Mouse (Mus musculus) spleen, postnatal 10 days (tissue): Measurements from ENCODE around the gene Rp9.
"Not testable (repeated sequence)": the region's sequence is repeated elsewhere in the genome, so short reads cannot be mapped to it uniquely, and the experiment has no call there.

ENCODE experiments used
- DNase-seq, 2 experiments: peaks; one replicate each; pipeline ENCODE4 v3.0.0; 2021 to 2022; ENCODE audit warnings: low spot score in 2 of 2

Rp9 gene

DNA sequence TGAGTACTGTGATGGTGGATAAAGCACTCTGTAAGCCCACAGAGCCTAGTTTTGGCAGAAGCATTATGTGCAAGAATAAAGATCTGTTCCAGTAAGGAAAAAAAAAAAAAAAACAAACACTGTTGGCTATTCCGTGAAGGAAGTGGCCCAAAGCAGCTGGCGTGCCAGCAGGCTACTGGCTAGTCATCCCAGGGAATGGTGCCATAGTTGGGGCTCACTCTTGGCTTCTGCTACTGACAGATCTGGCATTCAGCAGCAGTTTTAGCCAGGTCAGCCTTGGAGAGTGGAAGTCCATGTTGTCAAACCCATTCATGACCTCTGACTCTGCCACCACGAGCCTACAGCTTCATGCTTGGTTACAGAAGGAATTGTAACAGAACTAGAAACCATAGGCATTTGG lies 7.6 kb downstream of the Rp9 start:
- no peak for DNase-seq

DNA sequence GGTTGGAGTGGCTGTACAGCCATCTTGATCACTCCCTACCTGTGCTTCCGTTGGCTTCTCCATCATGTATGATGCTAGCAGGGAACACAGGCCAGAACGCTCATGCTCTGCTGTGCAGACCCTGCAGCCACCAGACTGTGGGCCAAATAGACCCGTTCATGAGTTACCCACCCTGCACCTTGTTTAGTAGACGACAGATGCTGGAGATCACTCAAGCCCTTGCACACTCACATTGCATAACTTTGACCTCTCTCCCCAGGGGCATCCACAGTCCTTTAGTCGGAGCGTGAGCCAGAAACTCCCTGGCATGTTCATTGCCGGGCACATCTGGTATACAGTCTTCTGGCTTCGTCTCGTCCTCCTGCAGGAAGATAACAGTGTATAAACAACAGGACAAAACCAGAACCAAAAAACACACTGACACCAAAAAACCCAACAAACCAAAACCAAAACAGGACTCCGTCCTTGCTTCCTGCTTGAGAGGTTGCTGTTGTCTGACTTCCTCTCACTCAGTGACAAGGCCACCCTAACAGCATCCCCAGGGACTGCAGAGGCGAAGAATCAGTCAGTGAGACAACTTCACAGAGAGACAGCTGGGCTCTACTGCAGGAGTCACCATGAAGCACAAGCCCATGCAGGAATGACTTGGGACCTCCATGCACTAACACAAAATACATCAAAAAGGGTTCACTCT lies 12.3 kb downstream of the Rp9 start:
- peak in 1 of 2 experiments; percentile 64 for DNase-seq

GRCm38 (mm10) chr9:22455041-22455440 lies 14.5 kb downstream of the Rp9 start:
- DNase-seq = no peak

DNA sequence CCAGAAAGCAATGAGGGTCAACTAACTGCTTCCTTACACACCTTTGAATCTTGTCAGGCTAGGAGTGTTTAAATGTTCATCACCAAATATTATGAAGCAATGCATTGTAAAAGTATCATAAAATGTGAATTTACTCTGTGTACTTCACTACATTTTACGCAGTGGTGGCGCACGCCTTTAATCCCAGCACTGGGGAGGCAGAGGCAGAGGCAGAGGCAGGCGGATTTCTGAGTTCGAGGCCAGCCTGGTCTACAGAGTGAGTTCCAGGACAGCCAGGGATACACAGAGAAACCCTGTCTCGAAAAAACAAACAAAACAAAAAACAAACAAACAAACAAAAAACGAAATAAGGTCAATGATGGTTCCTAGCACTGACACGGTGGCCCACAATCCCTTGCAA lies 15.6 kb downstream of the Rp9 start, which contains the start of gene Gm17545:
Gm17545 (plus strand) TSS at position 301 of the 400 bp plus-strand sequence.
- not testable (repeated sequence) for DNase-seq

DNA sequence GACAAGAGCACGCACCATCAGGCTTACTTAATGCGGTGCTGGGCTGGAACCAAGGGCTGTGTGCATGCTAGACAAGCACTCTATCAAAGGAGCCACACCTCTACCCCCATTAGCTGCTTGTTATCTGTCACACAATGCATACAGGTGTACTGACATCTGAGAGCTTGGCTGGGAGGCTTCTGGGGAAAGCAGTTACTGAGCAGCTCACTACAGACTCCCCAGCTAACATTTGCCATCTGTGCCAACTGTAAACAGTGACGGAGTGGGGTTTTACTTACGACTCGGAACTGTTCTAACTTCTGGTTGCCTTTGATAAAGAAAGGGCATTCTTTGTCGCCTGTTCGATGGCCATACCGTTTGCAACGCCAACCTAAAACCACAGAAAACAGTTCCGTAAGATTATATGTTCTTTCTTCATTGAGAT lies 16.0 kb downstream of the Rp9 start:
- no peak for DNase-seq

DNA sequence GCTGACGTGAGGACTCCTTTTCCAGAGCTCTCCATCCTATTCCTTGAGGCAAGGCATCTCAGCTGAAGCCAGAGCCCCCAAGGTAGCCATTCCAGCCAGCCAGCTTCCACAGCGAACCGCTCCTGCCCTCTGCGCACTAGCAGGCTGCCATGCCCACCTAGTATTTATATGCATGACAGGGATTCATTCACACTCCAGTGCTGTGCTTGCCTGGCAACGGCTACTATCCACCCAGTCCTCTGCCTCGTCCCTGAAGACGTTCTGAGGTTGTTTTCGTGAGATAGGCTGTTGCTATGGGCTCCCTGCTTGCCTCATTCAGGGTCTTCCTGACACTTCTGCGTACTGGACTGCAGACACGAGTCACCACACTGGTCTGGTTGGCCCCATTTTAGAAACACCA lies 16.8 kb downstream of the Rp9 start:
- no peak for DNase-seq

- no peak for DNase-seq
Observed at GRCm38 (mm10) chr9:22449209-22449608, 20.3 kb downstream of the Rp9 start.

- no peak for DNase-seq
Observed at GRCm38 (mm10) chr9:22448420-22448819, 21.1 kb downstream of the Rp9 start.

GRCm38 (mm10) chr9:22447213-22447612 lies 22.3 kb downstream of the Rp9 start:
- DNase-seq = no peak

DNA sequence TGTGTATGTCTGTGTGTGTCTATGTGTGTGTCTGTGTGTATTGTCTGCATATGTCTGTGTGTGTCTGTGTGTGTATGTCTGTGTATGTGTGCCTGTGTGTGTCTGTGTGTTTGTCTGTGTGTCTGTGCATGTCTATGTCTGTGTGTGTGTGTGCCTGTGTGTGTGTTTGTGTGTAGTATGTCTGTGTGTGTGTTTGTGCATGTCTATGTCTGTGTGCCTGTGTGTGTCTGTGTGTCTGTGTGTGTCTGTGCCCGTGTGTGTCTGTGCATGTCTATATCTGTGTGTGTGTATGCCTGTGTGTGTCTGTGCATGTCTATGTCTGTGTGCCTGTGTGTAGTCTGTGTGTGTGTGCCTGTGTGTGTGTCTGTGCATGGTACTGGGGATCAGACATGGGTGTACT lies 24.4 kb downstream of the Rp9 start:
- DNase-seq = no peak

DNA sequence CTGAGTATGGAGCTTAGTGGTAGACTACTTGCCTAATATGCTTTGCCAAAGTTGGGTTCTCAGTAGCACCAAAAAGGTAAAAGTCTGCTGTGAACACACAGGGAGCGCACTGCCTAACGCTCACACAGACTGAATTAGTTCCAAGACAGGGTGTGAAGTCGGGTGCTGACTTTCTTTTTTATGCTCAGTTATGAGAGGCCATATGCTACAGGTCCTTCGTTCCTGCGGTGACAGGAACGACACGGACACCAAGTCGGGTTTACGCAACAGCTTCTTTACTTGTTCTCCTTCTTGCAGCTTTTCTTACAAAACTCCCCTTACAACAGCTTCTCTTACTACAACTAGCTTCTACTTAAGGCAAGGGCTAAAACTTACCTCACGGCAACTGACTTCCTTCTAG lies 26.4 kb downstream of the Rp9 start:
- DNase-seq = no peak

GRCm38 (mm10) chr9:22438826-22439225 lies 30.7 kb downstream of the Rp9 start:
- DNase-seq = no peak

DNA sequence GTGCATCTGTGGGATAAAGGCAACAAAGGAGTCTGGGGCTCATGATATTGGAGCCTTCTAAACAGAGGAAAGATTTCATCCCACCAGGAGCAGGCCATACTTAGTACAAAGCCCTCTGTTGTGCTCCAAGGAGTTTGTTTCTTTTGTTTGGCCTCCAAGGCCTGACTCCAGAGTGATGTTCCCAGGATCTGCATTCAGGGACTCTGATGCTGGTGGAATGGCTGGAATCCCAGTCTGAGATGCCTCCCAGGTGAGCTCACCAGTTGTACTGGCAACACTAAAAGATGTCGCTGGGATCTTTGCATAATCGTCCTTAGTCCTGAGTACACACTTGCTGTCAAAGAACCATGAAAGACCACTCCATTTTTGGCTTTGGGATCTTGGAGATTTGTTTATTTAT lies 35.4 kb downstream of the Rp9 start:
- DNase-seq = no peak

DNA sequence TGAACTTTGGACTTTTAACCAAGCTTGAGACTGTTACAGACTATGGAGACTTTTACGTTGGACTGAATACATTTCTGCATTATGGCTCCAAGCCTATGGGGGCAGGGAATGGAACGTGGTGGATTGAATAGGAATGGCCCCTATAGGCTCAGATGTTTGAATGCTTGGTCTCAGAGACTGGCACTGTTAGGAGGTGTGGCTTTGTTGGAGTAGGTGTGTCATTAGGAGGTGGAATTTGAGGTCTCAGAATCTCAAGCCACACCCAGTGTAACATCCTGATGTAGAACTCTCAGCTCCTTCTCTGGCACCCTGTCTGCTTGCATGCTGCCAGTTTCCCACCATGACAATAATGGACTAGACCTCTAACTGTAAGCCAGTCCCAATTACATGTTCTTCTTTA lies 36.3 kb downstream of the Rp9 start:
- no peak for DNase-seq

DNA sequence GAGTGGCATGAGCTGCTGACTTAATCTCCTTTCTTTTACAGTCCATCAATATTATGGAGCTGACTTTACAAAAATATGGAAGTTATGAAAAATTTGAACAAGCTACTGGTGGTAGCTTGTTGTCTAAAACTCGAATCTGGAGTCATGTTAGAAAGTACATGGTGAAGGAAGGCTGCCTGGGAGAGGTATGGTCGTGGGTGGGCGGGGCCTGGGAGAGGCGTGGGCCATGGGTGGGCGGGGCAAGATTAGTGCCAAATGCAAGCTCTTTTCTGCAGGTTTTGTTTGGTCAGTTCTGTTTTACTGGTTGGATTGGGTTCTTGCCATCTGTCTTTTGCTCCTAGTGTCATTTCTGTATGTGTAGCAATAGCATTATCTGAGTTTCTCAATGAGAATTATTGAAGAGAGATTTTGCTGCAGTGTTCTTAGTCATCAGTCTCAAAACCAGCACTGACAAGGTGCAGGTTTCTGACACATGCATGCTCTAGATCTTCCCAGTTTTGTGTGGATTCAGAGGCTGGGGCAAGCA lies 39.2 kb downstream of the Rp9 start:
- peak in 1 of 2 experiments; percentile 58 for DNase-seq

- peak in 1 of 2 experiments; percentile 44 for DNase-seq
Observed at GRCm38 (mm10) chr9:22429533-22430241, 39.9 kb downstream of the Rp9 start.

- DNase-seq = no peak
Observed at GRCm38 (mm10) chr9:22428666-22429410, 40.7 kb downstream of the Rp9 start.

GRCm38 (mm10) chr9:22428028-22428665 lies 41.4 kb downstream of the Rp9 start:
- DNase-seq = no peak

DNA sequence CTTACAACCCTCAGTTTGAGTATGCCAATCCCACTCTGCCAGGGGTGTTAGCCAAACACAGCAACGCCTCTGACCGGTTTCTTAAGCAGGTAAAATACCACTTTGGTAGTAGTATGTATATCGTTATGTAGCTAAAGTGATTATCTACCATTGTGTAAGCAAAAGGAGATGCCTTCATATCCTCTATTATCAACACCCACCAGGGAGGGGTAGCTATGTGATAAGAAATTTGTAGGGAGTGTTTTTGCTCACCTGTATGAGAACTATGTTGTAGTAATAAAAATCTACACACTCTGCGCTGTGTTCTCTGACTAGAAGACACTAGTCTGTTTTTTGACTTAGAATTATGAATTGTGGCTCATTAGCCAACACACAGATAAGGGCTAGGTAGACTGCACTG lies 44.8 kb downstream of the Rp9 start:
- DNase-seq = no peak

DNA sequence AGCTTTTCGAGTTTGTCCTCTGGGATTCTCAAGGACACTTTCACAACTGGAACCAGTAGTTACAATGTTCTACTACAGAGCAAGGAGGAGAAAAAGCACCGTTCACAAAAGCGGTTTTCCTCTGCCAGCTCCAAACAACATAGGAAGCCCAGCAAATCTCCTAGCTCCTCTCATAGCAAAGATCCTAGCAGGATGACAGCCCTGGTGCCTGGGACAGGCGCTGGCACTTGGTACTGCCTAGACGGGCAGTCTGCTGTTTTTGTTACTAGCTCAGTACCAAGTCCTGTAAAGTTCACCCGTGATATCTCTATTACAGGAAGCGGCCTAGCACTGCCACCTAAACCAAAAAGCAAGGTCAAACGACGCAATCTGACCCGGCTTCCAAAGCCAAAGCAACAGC lies 45.3 kb downstream of the Rp9 start:
- DNase-seq = no peak

GRCm38 (mm10) chr9:22423507-22423906 lies 46.0 kb downstream of the Rp9 start:
- no peak for DNase-seq

GRCm38 (mm10) chr9:22422559-22422958 lies 47.0 kb downstream of the Rp9 start:
- DNase-seq = no peak
